Mouse (Mus musculus): ENCODE measurements around the gene Efemp2. TPM values are rescaled to one million over a fixed set of nuclear protein-coding genes. Genes with fewer than 3 reads are reported as not detected.
"Not testable (repeated sequence)": the region's sequence is repeated elsewhere in the genome, so short reads cannot be mapped to it uniquely, and the experiment has no call there.

The Efemp2 gene
- polyA plus RNA-seq, 1 experiment from 2014 or later: 68.9 TPM

DNA sequence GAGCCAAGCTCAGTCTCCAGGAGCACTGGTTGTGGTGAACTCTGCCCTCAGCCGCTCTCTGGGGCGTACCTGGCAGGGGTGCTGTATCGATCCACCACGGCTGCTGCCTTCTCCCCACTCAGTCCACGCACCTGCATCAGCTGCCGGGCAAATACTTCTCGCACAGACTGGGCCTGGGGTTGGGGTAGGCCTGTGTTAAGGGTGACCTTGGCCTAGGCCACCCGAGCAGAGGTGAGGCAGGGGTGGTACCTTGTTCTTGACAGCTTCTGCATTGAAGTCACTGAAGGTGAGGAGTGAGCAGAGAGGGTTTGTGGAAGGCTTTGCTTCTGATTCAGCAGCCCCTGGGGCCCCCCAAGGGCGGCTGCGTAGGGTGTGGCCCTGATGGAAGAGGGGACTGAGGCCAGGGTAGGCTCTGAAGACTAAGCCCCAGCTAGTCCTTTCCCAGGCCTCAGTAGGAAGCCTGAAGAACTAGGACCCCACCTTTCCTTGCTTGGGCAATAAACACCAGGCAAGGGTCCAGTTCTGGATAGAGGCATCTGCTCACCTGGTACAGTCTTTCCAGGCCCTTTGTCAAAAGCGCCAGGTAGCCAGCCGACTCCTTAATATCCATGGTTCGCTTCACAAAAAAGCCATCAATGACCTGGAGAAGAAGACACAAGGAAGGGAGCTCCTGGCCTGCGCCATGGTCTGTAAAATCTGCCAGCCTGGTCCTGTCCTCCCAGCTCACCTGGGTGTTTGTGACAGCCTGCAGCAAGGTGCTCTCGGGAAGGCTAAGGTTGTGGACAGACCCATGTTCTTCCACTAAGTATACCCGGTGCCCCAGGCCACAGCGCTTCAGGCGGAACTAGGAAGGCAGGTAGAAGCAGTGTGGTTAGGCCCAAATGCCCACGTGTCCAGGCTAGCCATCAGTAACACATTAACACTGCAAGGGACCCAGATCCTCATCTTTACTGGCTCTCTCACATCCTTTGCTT lies 9.9 kb downstream of the Efemp2 start:
- Histone ChIP-seq H3K9ac (replicated peaks) (no peak overlapping the region), H3K27me3 (no peaks in the 10 kb centered on the region), H3K4me2 (replicated peaks) (no peak overlapping the region), H3K9me3 (no peaks in the 10 kb centered on the region), H3K4me1 (peaks cover 12% of the 10 kb centered on the region), H3K36me3 (peaks cover 63% of the 10 kb centered on the region), H3K27ac (replicated peaks) (no peak overlapping the region), H3K4me3 (no peak overlapping the region)
- no peak for ATAC-seq (ENCODE audit: low FRiP score, low read depth)
- 93% methylated on average over 19 of the region's 19 CpGs for WGBS

- 89% methylated on average over 5 of the region's 5 CpGs for WGBS
- Histone ChIP-seq H3K9ac (replicated peaks) (no peak overlapping the region), H3K27ac (replicated peaks) (no peak overlapping the region), H3K27me3 (no peaks in the 10 kb centered on the region), H3K9me3 (no peaks in the 10 kb centered on the region), H3K4me2 (replicated peaks) (no peak overlapping the region), H3K36me3 (peaks cover 62% of the 10 kb centered on the region), H3K4me3 (no peak overlapping the region), H3K4me1 (peaks cover 13% of the 10 kb centered on the region)
- ATAC-seq (ENCODE audit: low FRiP score, low read depth): no peak
Measured at GRCm38 (mm10) chr19:5484496-5484895, 10.7 kb downstream of the Efemp2 start.

- Histone ChIP-seq H3K36me3 (peaks cover 55% of the 10 kb centered on the region), H3K9ac (replicated peaks) (no peak overlapping the region), H3K9me3 (no peaks in the 10 kb centered on the region), H3K4me3 (no peak overlapping the region), H3K4me1 (peaks cover 13% of the 10 kb centered on the region), H3K27ac (replicated peaks) (no peak overlapping the region), H3K27me3 (no peaks in the 10 kb centered on the region), H3K4me2 (replicated peaks) (no peak overlapping the region)
- 94% methylated on average over 8 of the region's 8 CpGs for WGBS
- no peak for ATAC-seq (ENCODE audit: low FRiP score, low read depth)
Measured at GRCm38 (mm10) chr19:5485371-5485770, 11.6 kb downstream of the Efemp2 start.

- Histone ChIP-seq H3K9me3 (no peaks in the 10 kb centered on the region), H3K4me2 (replicated peaks) (no peak overlapping the region), H3K4me3 (no peak overlapping the region), H3K27me3 (no peaks in the 10 kb centered on the region), H3K27ac (replicated peaks) (no peak overlapping the region), H3K4me1 (peaks cover 13% of the 10 kb centered on the region), H3K36me3 (peaks cover 50% of the 10 kb centered on the region), H3K9ac (replicated peaks) (no peak overlapping the region)
- ATAC-seq (ENCODE audit: low FRiP score, low read depth): no peak
- WGBS: 87% methylated on average over 7 of the region's 7 CpGs
Measured at GRCm38 (mm10) chr19:5485821-5486220, 12.1 kb downstream of the Efemp2 start.

DNA sequence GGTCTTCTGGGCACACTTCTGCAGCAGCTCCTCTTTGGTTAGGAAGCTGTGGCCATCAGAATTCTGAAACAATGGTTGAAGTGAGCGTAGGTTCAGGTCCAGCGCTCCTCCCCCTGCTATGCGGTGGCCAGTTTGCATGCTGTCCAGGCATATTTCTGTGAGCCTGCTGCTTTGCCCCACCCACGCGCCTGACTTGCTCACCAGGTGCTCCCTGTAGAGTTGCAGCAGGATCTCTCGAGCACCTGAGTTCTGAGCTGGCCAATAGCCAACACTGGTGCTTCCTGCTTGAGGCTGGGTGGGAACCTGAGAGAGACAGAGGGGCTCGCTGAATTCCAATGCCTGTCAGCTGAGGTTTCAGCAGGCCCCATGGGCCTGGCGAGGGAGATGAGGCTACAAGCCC lies 12.5 kb downstream of the Efemp2 start:
- Histone ChIP-seq H3K4me1 (peaks cover 13% of the 10 kb centered on the region), H3K36me3 (peaks cover 50% of the 10 kb centered on the region), H3K9ac (replicated peaks) (no peak overlapping the region), H3K9me3 (no peaks in the 10 kb centered on the region), H3K4me3 (no peak overlapping the region), H3K4me2 (replicated peaks) (no peak overlapping the region), H3K27me3 (no peaks in the 10 kb centered on the region), H3K27ac (replicated peaks) (no peak overlapping the region)
- no peak for ATAC-seq (ENCODE audit: low FRiP score, low read depth)
- 93% methylated on average over 8 of the region's 8 CpGs for WGBS

DNA sequence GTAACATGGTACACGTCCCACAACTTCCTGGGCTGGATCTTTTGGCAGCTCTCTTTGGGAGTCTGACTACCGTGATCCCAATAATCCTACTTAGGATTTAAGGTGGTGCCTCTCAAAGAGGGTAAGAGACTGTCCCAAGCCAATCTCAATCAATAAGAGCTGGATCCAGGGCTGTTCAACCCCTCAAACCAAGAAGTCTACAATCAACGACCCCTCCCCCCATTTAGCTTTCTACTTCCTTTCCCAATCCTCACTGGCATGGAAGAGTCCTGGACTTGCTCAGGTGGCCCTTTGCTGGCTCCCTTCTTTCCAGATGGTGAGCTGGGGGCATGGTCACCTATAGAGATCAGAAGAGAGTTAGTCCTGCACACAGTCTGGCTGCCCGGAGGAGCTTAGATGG lies 13.0 kb downstream of the Efemp2 start:
- H3K4me3 ChIP-seq: 0 out of 2 replicates have a peak overlapping the region, but pooled peaks have one; percentile 53
- H3K9me3 ChIP-seq: no peaks in the 10 kb centered on the region
- no peaks in the 10 kb centered on the region for H3K27me3 ChIP-seq
- H3K9ac ChIP-seq (replicated peaks): peak overlapping the region; percentile 62; the same call in 1 of the 2 replicates
- no peak for ATAC-seq (ENCODE audit: low FRiP score, low read depth)
- peaks cover 15% of the 10 kb centered on the region for H3K4me1 ChIP-seq
- H3K4me2 ChIP-seq (replicated peaks): peak overlapping the region; percentile 67; the same call in 1 of the 2 replicates
- 83% methylated on average over 4 of the region's 4 CpGs for WGBS
- H3K36me3 ChIP-seq: peaks cover 45% of the 10 kb centered on the region
- H3K27ac ChIP-seq (replicated peaks): no peak overlapping the region

DNA sequence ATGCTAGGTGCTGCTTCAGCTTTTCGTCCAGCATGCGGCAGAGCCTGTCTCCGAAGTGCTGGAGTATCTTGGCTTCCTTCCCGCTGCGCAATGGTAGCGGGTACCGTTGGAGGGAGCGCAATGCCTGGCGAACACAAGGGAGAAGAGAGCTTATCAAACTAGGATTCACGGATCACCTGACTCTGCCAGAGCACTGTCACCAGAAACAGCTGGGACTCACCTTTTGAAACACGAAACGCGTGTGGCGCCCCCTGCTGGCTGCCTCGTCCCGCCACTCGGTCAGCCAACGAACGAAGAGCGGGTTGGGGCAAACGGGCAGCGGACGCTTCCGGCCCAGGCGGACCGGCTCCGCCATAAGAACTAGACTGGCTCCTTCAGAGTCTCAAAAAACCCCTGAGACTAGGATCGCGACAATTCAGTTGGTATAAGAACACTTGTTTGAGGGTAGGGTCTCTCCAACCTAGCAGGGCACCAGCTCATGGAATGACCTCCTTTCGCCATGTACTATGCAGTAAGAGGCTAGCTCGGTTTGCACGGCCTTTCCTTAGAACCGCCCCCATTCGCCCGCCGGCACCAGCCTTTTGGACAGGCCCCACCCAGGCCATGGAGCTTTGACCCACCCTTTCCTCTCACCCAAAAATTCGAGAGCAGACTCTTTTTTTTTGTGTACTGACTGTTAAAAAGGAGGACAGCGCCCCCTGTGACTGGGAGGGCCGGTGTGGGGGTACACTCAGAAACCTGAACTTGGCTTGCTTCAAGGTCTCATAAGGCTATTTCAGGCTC lies 14.2 kb downstream of the Efemp2 start, which contains the start of gene Mus81:
TSS of gene Mus81 (minus strand) at position 635 of the 783 bp plus-strand sequence.
- no peaks in the 10 kb centered on the region for H3K27me3 ChIP-seq
- H3K4me1 ChIP-seq: peaks cover 25% of the 10 kb centered on the region
- H3K4me2 ChIP-seq (replicated peaks): peak within 1 kb of the TSS; percentile 67
- peak within 1 kb of the TSS; percentile 99 for H3K27ac ChIP-seq (replicated peaks)
- H3K4me3 ChIP-seq: peak within 1 kb of the TSS; percentile 53
- WGBS: under 1% methylated on average over 39 of the region's 39 CpGs
- H3K9me3 ChIP-seq: no peaks in the 10 kb centered on the region
- peak; percentile 54 for ATAC-seq (ENCODE audit: low FRiP score, low read depth)
- H3K9ac ChIP-seq (replicated peaks): peak within 1 kb of the TSS; percentile 62
- H3K36me3 ChIP-seq: peaks cover 44% of the 10 kb centered on the region

GRCm38 (mm10) chr19:5488878-5489571 lies 15.3 kb downstream of the Efemp2 start:
- Histone ChIP-seq H3K4me1 (peaks cover 31% of the 10 kb centered on the region), H3K27ac (replicated peaks) (peak overlapping the region; percentile 99), H3K4me2 (replicated peaks) (peak overlapping the region; percentile 67), H3K9me3 (no peaks in the 10 kb centered on the region), H3K27me3 (no peaks in the 10 kb centered on the region), H3K9ac (replicated peaks) (peak overlapping the region; percentile 62), H3K36me3 (peaks cover 44% of the 10 kb centered on the region), H3K4me3 (peak overlapping the region; percentile 53)
- WGBS: 0% methylated on average over 26 of the region's 26 CpGs
- peak; percentile 80 for ATAC-seq (ENCODE audit: low FRiP score, low read depth)

- 54% methylated on average over 10 of the region's 10 CpGs for WGBS
- Histone ChIP-seq H3K4me1 (peaks cover 31% of the 10 kb centered on the region), H3K4me2 (replicated peaks) (peak overlapping the region; percentile 70), H3K27ac (replicated peaks) (peak overlapping the region; percentile 99), H3K36me3 (peaks cover 44% of the 10 kb centered on the region), H3K4me3 (peak overlapping the region; percentile 90)
- H3K9ac ChIP-seq (replicated peaks); ATAC-seq (ENCODE audit: low FRiP score, low read depth); H3K27me3 ChIP-seq; H3K9me3 ChIP-seq: not testable (repeated sequence)
Measured at GRCm38 (mm10) chr19:5489721-5490120, 16.0 kb downstream of the Efemp2 start.

GRCm38 (mm10) chr19:5490313-5490897 lies 16.7 kb downstream of the Efemp2 start, which contains the start of gene Cfl1:
Gene Cfl1, plus strand, starts transcription at chr19:5490455.
- peak; percentile 61 for ATAC-seq (ENCODE audit: low FRiP score, low read depth)
- H3K9ac ChIP-seq (replicated peaks): peak within 1 kb of the TSS; percentile 98

More at GRCm38 (mm10) chr19:5490313-5490897, 16.7 kb downstream of the Efemp2 start, which contains the start of gene Cfl1:
- peak within 1 kb of the TSS; percentile 90 for H3K4me3 ChIP-seq
- H3K27ac ChIP-seq (replicated peaks): peak within 1 kb of the TSS; percentile 99
- no peaks in the 10 kb centered on the region for H3K27me3 ChIP-seq
- WGBS: under 1% methylated on average over 62 of the region's 62 CpGs
- peak within 1 kb of the TSS; percentile 70 for H3K4me2 ChIP-seq (replicated peaks)
- peaks cover 31% of the 10 kb centered on the region for H3K4me1 ChIP-seq
- H3K9me3 ChIP-seq: no peaks in the 10 kb centered on the region
- peaks cover 42% of the 10 kb centered on the region for H3K36me3 ChIP-seq

Data from midbrain, embryonic 12.5 days (tissue).